Mouse (Mus musculus) layer of hippocampus, adult 8-10 months (tissue): ENCODE measurements around the gene Ywhaq. TPM values are rescaled to one million over a fixed set of nuclear protein-coding genes. Genes with fewer than 3 reads are reported as not detected.

Experiments used
- total RNA-seq, 4 experiments: library from RNA; stranded (reverse); gene quantifications; 2 replicates each; pipeline ENCODE4 v1.2.4; 2022

The Ywhaq gene
- total RNA-seq, 4 experiments from 2014 or later: 351 to 430 (median 396) TPM

Other genes with a start within 250 kb of the Ywhaq start
- 10 to 100 TPM; 52.5 to 62.6 (median 56.5) TPM for gene Cpsf3, start 132.2 kb downstream of the Ywhaq start, total RNA-seq
- gene Itgb1bp1, start 131.4 kb downstream of the Ywhaq start, total RNA-seq: 10 to 100 TPM; 39.6 to 47.6 (median 42.3) TPM
- gene Iah1, start 101.2 kb downstream of the Ywhaq start, total RNA-seq: 10 to 100 TPM; 13.2 to 17.0 (median 14.0) TPM
- 10 to 100 TPM; 18.5 to 21.0 (median 19.5) TPM for gene Adam17, start 44.0 kb downstream of the Ywhaq start, total RNA-seq